Mouse (Mus musculus): ENCODE results near the gene Gm3383.
"Not testable (repeated sequence)": the region's sequence is repeated elsewhere in the genome, so short reads cannot be mapped to it uniquely, and the experiment has no call there.

Gene Gm3383

GRCm38 (mm10) chr14:5807882-5808281 is at the start of gene Gm3383:
Gene Gm3383, minus strand, starts transcription at chr14:5807982.
- not testable (repeated sequence) for DNase-seq

DNA sequence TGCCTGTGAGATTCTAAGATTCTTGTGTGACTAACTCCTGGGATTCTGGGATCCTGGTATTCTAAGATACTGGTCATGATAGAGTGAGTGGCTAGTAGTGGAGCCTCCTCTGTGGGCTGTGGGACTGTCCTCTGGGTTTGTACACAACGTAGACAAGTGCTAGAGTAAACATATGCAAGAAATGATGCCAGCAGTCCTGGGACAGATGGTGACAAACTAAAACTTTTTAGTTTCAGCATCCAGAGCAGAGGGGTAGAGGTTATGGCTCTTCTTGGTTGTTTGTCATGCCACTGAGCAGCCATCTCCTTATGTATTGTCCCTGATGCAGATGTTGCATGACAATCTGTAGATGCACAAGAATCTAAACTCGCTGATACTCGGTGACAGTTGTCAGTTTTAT is 48.1 kb upstream of the Gm3383 start:
- not testable (repeated sequence) for DNase-seq

GRCm38 (mm10) chr14:5830229-5830628 is 22.4 kb upstream of the Gm3383 start, which contains the start of gene Gm3424:
Gene Gm3424, minus strand, starts transcription at chr14:5830329.
- not testable (repeated sequence) for DNase-seq

GRCm38 (mm10) chr14:5812699-5813356 is 5.0 kb upstream of the Gm3383 start:
- DNase-seq, result not testable (repeated sequence)

DNA sequence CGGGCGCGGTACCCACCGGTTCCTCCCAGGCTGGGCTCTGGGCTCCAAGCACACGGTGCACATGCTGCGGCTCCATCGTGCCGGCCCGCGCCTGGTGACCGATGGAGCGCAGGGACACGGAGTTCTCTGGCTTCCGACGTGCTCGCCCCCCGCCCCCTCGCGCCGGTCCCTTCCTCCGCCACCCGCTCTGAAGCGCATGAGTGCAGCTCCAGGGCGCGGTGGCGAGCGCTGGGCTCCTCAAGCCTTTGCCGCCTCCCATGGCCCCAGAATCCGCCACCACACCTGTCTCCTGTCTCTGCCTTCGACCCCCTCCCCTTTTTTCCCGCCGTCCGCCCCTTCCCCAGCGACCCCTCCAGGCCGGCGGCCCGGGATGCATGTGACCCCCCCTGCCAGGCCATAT is 66.3 kb downstream of the Gm3383 start, which contains the start of gene Gm3373:
Gene Gm3373 (minus strand): TSS at position 101 of the 400 bp plus-strand sequence.
- DNase-seq, result not testable (repeated sequence)

GRCm38 (mm10) chr14:5687357-5687756 is 120.4 kb downstream of the Gm3383 start, which contains the start of gene Gm9603:
Gene Gm9603, minus strand, starts transcription at chr14:5687457.
- not testable (repeated sequence) for DNase-seq

- DNase-seq, result not testable (repeated sequence)
Observed at GRCm38 (mm10) chr14:5632928-5633327, 174.9 kb downstream of the Gm3383 start, which contains the start of gene Gm8265. Gene Gm8265, minus strand, starts transcription at chr14:5633028.
